Mouse (Mus musculus) layer of hippocampus, adult 2 months (tissue): ENCODE results near the gene Golga5. TPM values are rescaled to one million over a fixed set of nuclear protein-coding genes. Genes with fewer than 3 reads are reported as not detected.

ENCODE experiments used
- DNase-seq, 2 experiments: peaks; one replicate each; pipeline ENCODE4 v3.0.0; 2022; ENCODE audit warnings: low spot score in 2 of 2
- H3K27ac ChIP-seq: fragments of 200-600 bp; 2 replicates; pipeline ENCODE4 v1.8.1; 2022
- H3K4me3 ChIP-seq: fragments of 200-600 bp; 2 replicates; pipeline ENCODE4 v1.8.1; 2022; ENCODE audit warnings: mild to moderate bottlenecking
- CTCF ChIP-seq: fragments of 200-600 bp; conservative IDR thresholded peaks from 2 replicates; pipeline ENCODE4 v1.8.1; 2022; ENCODE audit warnings: antibody characterized with exemption, mild to moderate bottlenecking, moderate library complexity
- total RNA-seq, 2 experiments: library from RNA; stranded (reverse); gene quantifications; 2 replicates each; pipeline ENCODE4 v1.2.3; 2021

Golga5 gene
- total RNA-seq, 2 experiments from 2014 or later = 24.6 to 26.3 TPM

GRCm38 (mm10) chr12:102501848-102502595, 33.1 kb downstream of the Golga5 start:
- Histone ChIP-seq H3K4me3 (no peak overlapping the region), H3K27ac (no peak overlapping the region)
- TF ChIP-seq CTCF = no peak
- DNase-seq = no peak

- no peak for DNase-seq
- no peak overlapping the region for H3K27ac ChIP-seq
- H3K4me3 ChIP-seq = no peak overlapping the region
- TF ChIP-seq CTCF = no peak
These were observed 36.3 kb downstream of the Golga5 start for GRCm38 (mm10) chr12:102505131-102505713.

GRCm38 (mm10) chr12:102505949-102506348, 37.0 kb downstream of the Golga5 start:
- H3K4me3 ChIP-seq = no peak overlapping the region
- DNase-seq = no peak
- TF ChIP-seq CTCF = no peak
- H3K27ac ChIP-seq = no peak overlapping the region

- H3K4me3 ChIP-seq = no peak overlapping the region
- no peak overlapping the region for H3K27ac ChIP-seq
These were observed 42.4 kb downstream of the Golga5 start for GRCm38 (mm10) chr12:102511363-102511762.

GRCm38 (mm10) chr12:102514151-102514550, 45.2 kb downstream of the Golga5 start:
- DNase-seq = no peak
- no peak for TF ChIP-seq CTCF
- Histone ChIP-seq H3K4me3 (no peak overlapping the region), H3K27ac (0 out of 2 replicates have a peak overlapping the region, but pooled peaks have one; percentile 7)

More at GRCm38 (mm10) chr12:102511363-102511762, 42.4 kb downstream of the Golga5 start:
- no peak for DNase-seq
- TF ChIP-seq CTCF = no peak

- no peak overlapping the region for H3K27ac ChIP-seq
- peak in 1 of 2 experiments; percentile 20 for DNase-seq
- no peak for TF ChIP-seq CTCF
- H3K4me3 ChIP-seq = no peak overlapping the region
These were observed 45.8 kb downstream of the Golga5 start for GRCm38 (mm10) chr12:102514751-102515150.

- no peak overlapping the region for H3K4me3 ChIP-seq
- no peak for TF ChIP-seq CTCF
- no peak for DNase-seq
- no peak overlapping the region for H3K27ac ChIP-seq
These were observed 47.2 kb downstream of the Golga5 start for GRCm38 (mm10) chr12:102516151-102516550.

- no peak overlapping the region for H3K27ac ChIP-seq
- TF ChIP-seq CTCF = no peak
These were observed 48.7 kb downstream of the Golga5 start for GRCm38 (mm10) chr12:102517647-102518046.

GRCm38 (mm10) chr12:102519929-102520720, 51.2 kb downstream of the Golga5 start:
- DNase-seq = no peak

More at GRCm38 (mm10) chr12:102517647-102518046, 48.7 kb downstream of the Golga5 start:
- no peak overlapping the region for H3K4me3 ChIP-seq
- DNase-seq = no peak

GRCm38 (mm10) chr12:102521777-102522319, 52.9 kb downstream of the Golga5 start:
- Histone ChIP-seq H3K27ac (no peak overlapping the region), H3K4me3 (no peak overlapping the region)
- no peak for TF ChIP-seq CTCF
- no peak for DNase-seq

More at GRCm38 (mm10) chr12:102519929-102520720, 51.2 kb downstream of the Golga5 start:
- no peak for TF ChIP-seq CTCF
- H3K27ac ChIP-seq = no peak overlapping the region
- H3K4me3 ChIP-seq = no peak overlapping the region

GRCm38 (mm10) chr12:102524216-102524615, 55.3 kb downstream of the Golga5 start:
- no peak for TF ChIP-seq CTCF
- no peak for DNase-seq
- Histone ChIP-seq H3K27ac (no peak overlapping the region), H3K4me3 (no peak overlapping the region)

- Histone ChIP-seq H3K4me3 (no peak overlapping the region), H3K27ac (no peak overlapping the region)
- peak; percentile 77 for TF ChIP-seq CTCF
- peak in 1 of 2 experiments; percentile 17 for DNase-seq
These were observed 55.8 kb downstream of the Golga5 start for GRCm38 (mm10) chr12:102524760-102525159.

- no peak for TF ChIP-seq CTCF
- Histone ChIP-seq H3K27ac (no peak overlapping the region), H3K4me3 (no peak overlapping the region)
- no peak for DNase-seq
These were observed 59.1 kb downstream of the Golga5 start for GRCm38 (mm10) chr12:102527989-102528388.
